Mouse (Mus musculus) kidney, embryonic 14.5 days (tissue): ENCODE measurements around the gene Ak4. TPM values are rescaled to one million over a fixed set of nuclear protein-coding genes. Genes with fewer than 3 reads are reported as not detected.
A peak's percentile ranks its signal among the peaks of the same experiment; 100 is the strongest.

Source experiments
- ATAC-seq: fragments of 200-750 bp; cut with Nextera tagmentation; 2 replicates; pipeline ENCODE4 v1.8.0; 2017; ENCODE audit warnings: moderate number of reproducible peaks, mild to moderate bottlenecking, moderate TSS enrichment, moderate library complexity; ENCODE audit not compliant: low FRiP score, low TSS enrichment
- H3K27ac ChIP-seq: fragments of 300-500 bp; sonication (generic); 2 replicates; pipeline ENCODE4 v1.5.1; 2014; ENCODE audit warnings: low read depth, mild to moderate bottlenecking, low read length, moderate library complexity, mixed read lengths
- H3K27me3 ChIP-seq: fragments of 300-500 bp; sonication (generic); 2 replicates; pipeline ENCODE4 v1.6.1; 2014; ENCODE audit warnings: mild to moderate bottlenecking, low read length; ENCODE audit not compliant: control insufficient read depth, insufficient read depth
- H3K36me3 ChIP-seq: fragments of 300-500 bp; sonication (generic); 2 replicates; pipeline ENCODE4 v1.6.1; 2014; ENCODE audit warnings: low read length, mixed read lengths; ENCODE audit not compliant: control insufficient read depth, insufficient read depth
- H3K4me1 ChIP-seq: fragments of 300-500 bp; sonication (generic); 2 replicates; pipeline ENCODE4 v1.6.1; 2014; ENCODE audit warnings: low read length, mixed read lengths; ENCODE audit not compliant: control insufficient read depth, insufficient read depth
- H3K4me2 ChIP-seq: fragments of 300-500 bp; sonication (generic); replicated peaks from 2 replicates; pipeline ENCODE4 v1.6.1; 2014; ENCODE audit warnings: low read depth, mild to moderate bottlenecking, low read length
- H3K4me3 ChIP-seq: fragments of 300-500 bp; sonication (generic); 2 replicates; pipeline ENCODE4 v1.5.1; 2014; ENCODE audit warnings: mild to moderate bottlenecking, low read length
- H3K9ac ChIP-seq: fragments of 300-500 bp; sonication (generic); 2 replicates; pipeline ENCODE4 v1.6.1; 2014; ENCODE audit warnings: low read depth, mild to moderate bottlenecking, low read length, moderate library complexity
- H3K9me3 ChIP-seq: fragments of 300-500 bp; sonication (generic); 2 replicates; pipeline ENCODE4 v1.6.1; 2016; ENCODE audit warnings: low read length; ENCODE audit not compliant: control insufficient read depth
- WGBS: fragments of 180-500 bp; shearing (Covaris S2); extraction: QIAGEN DNeasy Blood & Tissue Kit; methylation state at CpG from one replicate; pipeline ENCODE4 v1.1.7; 2014; 5-methylcytosine and 5-hydroxymethylcytosine counted together
- polyA plus RNA-seq: library from polyadenylated mRNA; unstranded; fragments of >200 nt; fragmentation: Nextera tagmentation; extraction: Ambion mirVana; gene quantifications from 2 replicates; pipeline ENCODE4 v1.2.1, GENCODE M21; 2014

Gene Ak4
- 5.1 and 5.3 TPM in 2 replicates for polyA plus RNA-seq

- H3K36me3 ChIP-seq = no peaks in the 10 kb centered on the region
- peak within 1 kb of the TSS; percentile 77 for H3K4me3 ChIP-seq
- no peaks in the 10 kb centered on the region for H3K4me1 ChIP-seq
- H3K27ac ChIP-seq = 0 out of 2 replicates have a peak within 1 kb of the TSS, but pooled peaks have one; percentile 42
- peak; percentile 88 for ATAC-seq
- peak within 1 kb of the TSS; percentile 79 for H3K9ac ChIP-seq
- WGBS = under 1% methylated on average over 55 of the region's 74 CpGs
- 0 out of 2 replicates have a peak, but pooled peaks cover 4% of the 10 kb centered on the region for H3K27me3 ChIP-seq
- H3K9me3 ChIP-seq = no peaks in the 10 kb centered on the region
- H3K4me2 ChIP-seq = peak within 1 kb of the TSS; percentile 96
These were observed at the start of gene Ak4 for GRCm38 (mm10) chr4:101419151-101419910. Gene Ak4 (plus strand): TSS chr4:101419277.

- H3K4me3 ChIP-seq = no peak overlapping the region
- no peak overlapping the region for H3K27ac ChIP-seq
- H3K27me3 ChIP-seq = no peaks in the 10 kb centered on the region
- no peak overlapping the region for H3K4me2 ChIP-seq
- no peaks in the 10 kb centered on the region for H3K4me1 ChIP-seq
- 76% methylated on average over 4 of the region's 4 CpGs for WGBS
- no peaks in the 10 kb centered on the region for H3K9me3 ChIP-seq
- no peak overlapping the region for H3K9ac ChIP-seq
- no peaks in the 10 kb centered on the region for H3K36me3 ChIP-seq
- ATAC-seq = no peak
These were observed 49.3 kb upstream of the Ak4 start for GRCm38 (mm10) chr4:101369738-101370275.

DNA sequence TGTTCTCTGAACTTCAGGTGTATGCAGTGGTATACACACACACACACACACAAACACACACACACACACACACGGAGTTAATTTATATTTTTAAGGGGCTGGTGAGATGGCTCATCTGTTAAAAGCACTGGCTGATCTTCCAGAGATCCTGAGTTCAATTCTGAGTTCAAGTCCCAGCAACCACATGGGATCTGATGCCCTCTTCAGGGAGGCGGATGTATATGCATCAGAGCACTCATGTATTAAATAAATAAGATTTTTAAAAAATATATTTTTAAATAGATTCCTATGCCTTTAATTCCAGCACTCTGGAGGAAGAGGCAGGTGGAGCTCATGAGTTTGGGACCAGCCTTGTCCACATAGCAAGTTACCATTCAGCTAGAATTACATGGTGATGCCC is 46.8 kb upstream of the Ak4 start:
- Histone ChIP-seq H3K36me3 (no peaks in the 10 kb centered on the region), H3K4me3 (no peak overlapping the region), H3K4me2 (no peak overlapping the region), H3K9me3 (no peaks in the 10 kb centered on the region), H3K27me3 (no peaks in the 10 kb centered on the region), H3K27ac (no peak overlapping the region), H3K9ac (no peak overlapping the region), H3K4me1 (no peaks in the 10 kb centered on the region)
- 74% methylated on average over 2 of the region's 2 CpGs for WGBS
- no peak for ATAC-seq

DNA sequence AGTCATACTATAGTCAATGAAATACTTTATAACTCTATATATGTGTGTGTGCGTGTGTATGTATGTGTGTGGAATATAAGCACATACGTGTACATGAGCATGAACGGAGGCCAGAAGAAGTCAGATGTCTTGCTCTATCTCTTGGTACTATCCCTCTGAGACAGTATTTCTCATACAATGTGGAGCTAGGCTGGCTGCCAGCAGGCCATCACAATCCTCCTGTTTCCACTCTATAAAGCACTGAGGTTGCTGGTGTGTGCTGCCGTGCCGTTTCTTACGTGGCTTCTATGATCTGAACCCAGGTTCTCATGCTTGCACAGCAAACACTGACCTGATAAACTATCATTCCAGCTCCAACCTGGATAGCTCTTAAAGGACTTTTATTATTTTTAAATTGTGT is 46.3 kb upstream of the Ak4 start:
- Histone ChIP-seq H3K36me3 (no peaks in the 10 kb centered on the region), H3K27me3 (no peaks in the 10 kb centered on the region)
- 88% methylated on average over 6 of the region's 6 CpGs for WGBS

DNA sequence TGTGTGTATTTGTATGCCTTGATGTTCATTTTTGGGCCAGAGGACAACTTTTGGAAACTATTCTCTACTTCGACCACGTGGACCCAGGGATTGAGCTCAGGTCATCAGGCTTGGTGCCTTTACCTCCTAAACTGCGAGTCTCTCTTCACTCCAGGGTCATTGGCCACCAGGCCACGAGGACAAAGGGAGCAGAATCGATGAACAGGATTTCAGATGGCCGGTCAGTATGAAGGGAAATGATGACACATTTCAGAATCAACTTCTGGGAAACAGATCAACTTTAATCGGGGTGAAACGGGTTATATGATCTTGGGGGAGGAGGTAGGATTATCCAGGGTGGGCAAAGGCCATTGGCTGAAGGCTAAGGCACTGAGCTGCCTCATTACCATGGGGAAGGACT is 45.0 kb upstream of the Ak4 start:
- WGBS = 78% methylated on average over 8 of the region's 8 CpGs
- Histone ChIP-seq H3K36me3 (no peaks in the 10 kb centered on the region), H3K9ac (no peak overlapping the region), H3K4me1 (no peaks in the 10 kb centered on the region), H3K27me3 (no peaks in the 10 kb centered on the region), H3K4me3 (no peak overlapping the region), H3K9me3 (no peaks in the 10 kb centered on the region), H3K4me2 (no peak overlapping the region), H3K27ac (no peak overlapping the region)
- ATAC-seq = no peak

More for the DNA sequence above, 46.3 kb upstream of the Ak4 start:
- Histone ChIP-seq H3K4me1 (no peaks in the 10 kb centered on the region), H3K9ac (no peak overlapping the region), H3K4me2 (no peak overlapping the region), H3K4me3 (no peak overlapping the region), H3K27ac (no peak overlapping the region), H3K9me3 (no peaks in the 10 kb centered on the region)
- no peak for ATAC-seq

GRCm38 (mm10) chr4:101376835-101377234 is 42.2 kb upstream of the Ak4 start:
- ATAC-seq = no peak
- 79% methylated on average over 4 of the region's 4 CpGs for WGBS
- H3K9ac ChIP-seq = no peak overlapping the region

DNA sequence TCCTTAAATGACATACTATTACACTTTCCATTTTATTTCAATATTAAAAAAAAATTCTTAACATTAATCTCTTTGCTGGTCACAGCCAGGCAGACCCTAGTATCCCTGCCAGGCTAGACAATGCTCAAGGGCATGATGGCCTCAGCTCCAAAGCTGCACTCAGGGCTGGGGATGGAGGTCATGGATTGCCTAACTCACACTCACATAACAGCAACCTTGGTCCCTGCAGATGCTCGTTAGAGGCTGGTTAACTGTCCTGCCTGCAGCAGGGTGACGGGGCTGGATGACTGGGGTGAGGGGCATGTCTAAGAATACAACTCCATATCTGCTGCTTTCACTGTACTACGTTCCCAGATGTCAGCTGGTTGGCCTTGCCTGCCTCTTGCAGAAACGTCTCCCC is 40.8 kb upstream of the Ak4 start:
- H3K27me3 ChIP-seq = no peaks in the 10 kb centered on the region
- H3K9me3 ChIP-seq = no peaks in the 10 kb centered on the region
- H3K9ac ChIP-seq = no peak overlapping the region
- no peaks in the 10 kb centered on the region for H3K36me3 ChIP-seq
- WGBS = 59% methylated on average over 4 of the region's 4 CpGs
- H3K4me2 ChIP-seq = no peak overlapping the region
- H3K4me1 ChIP-seq = no peaks in the 10 kb centered on the region
- ATAC-seq = no peak
- H3K4me3 ChIP-seq = no peak overlapping the region
- no peak overlapping the region for H3K27ac ChIP-seq

More at GRCm38 (mm10) chr4:101376835-101377234, 42.2 kb upstream of the Ak4 start:
- Histone ChIP-seq H3K27me3 (no peaks in the 10 kb centered on the region), H3K9me3 (no peaks in the 10 kb centered on the region), H3K36me3 (no peaks in the 10 kb centered on the region), H3K4me1 (no peaks in the 10 kb centered on the region), H3K27ac (no peak overlapping the region), H3K4me3 (no peak overlapping the region), H3K4me2 (no peak overlapping the region)

- no peak overlapping the region for H3K9ac ChIP-seq
- no peak overlapping the region for H3K4me3 ChIP-seq
- H3K4me1 ChIP-seq = no peaks in the 10 kb centered on the region
- H3K36me3 ChIP-seq = no peaks in the 10 kb centered on the region
- H3K4me2 ChIP-seq = no peak overlapping the region
- H3K27ac ChIP-seq = no peak overlapping the region
- no peaks in the 10 kb centered on the region for H3K9me3 ChIP-seq
- no peak for ATAC-seq
- no peaks in the 10 kb centered on the region for H3K27me3 ChIP-seq
- 70% methylated on average over 4 of the region's 4 CpGs for WGBS
These were observed 40.3 kb upstream of the Ak4 start for GRCm38 (mm10) chr4:101378778-101379177.

DNA sequence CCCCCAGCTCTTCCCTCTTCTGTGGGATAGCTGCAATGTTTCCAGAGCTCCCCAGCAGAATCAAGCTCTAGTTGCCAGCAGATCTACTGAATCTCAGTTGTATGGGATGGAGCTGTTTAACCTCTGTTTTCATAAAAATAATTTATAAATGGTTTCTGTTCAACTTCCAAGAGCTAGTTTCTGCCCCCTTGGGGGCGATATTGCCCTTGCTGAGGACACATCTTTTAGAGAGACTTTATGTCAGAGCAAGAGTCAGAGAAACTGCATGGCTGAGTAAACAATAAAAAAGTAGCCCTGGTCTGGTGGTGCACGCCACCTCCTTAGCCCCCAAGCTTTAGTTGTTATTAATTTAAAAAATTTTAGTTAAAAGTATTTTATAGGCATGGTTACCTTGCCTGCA is 34.1 kb upstream of the Ak4 start:
- 45% methylated on average over 2 of the region's 2 CpGs for WGBS
- H3K36me3 ChIP-seq = no peaks in the 10 kb centered on the region
- H3K9ac ChIP-seq = no peak overlapping the region
- H3K27ac ChIP-seq = no peak overlapping the region
- H3K4me2 ChIP-seq = no peak overlapping the region
- ATAC-seq = no peak
- no peaks in the 10 kb centered on the region for H3K27me3 ChIP-seq
- H3K9me3 ChIP-seq = no peaks in the 10 kb centered on the region
- no peaks in the 10 kb centered on the region for H3K4me1 ChIP-seq
- no peak overlapping the region for H3K4me3 ChIP-seq
